Mouse (Mus musculus): ENCODE measurements around the gene Majin.

GRCm38 (mm10) chr19:6268670-6269132, 84.5 kb downstream of the Majin start:
- no peak for TF ChIP-seq POLR2AphosphoS2 (IDR thresholded peaks at IDR 0.05; ENCODE audit: insufficient read length, low read depth)
- TF ChIP-seq POLR2A (IDR thresholded peaks at IDR 0.05; ENCODE audit: insufficient read length, low read depth): no peak
- TF ChIP-seq MYOG (IDR thresholded peaks at IDR 0.05; ENCODE audit: control insufficient read depth in 1 of 3, insufficient read depth in 1 of 3, insufficient read length in 2 of 3, low read depth in 2 of 3): no peak
- no peak for TF ChIP-seq TCF12 (IDR thresholded peaks at IDR 0.05; ENCODE audit: insufficient read depth, poor library complexity, severe bottlenecking)
- TF ChIP-seq REST (IDR thresholded peaks at IDR 0.05; ENCODE audit: insufficient read depth, insufficient read length): no peak
